Mouse (Mus musculus) neural tube, embryonic 14.5 days (tissue): ENCODE measurements around the gene Coro1c. TPM values are rescaled to one million over a fixed set of nuclear protein-coding genes. Genes with fewer than 3 reads are reported as not detected.

Source experiments
- ATAC-seq: fragments of 200-750 bp; cut with Nextera tagmentation; 2 replicates; pipeline ENCODE4 v1.8.0; 2017; ENCODE audit warnings: low read depth, mild to moderate bottlenecking, moderate TSS enrichment, moderate library complexity
- H3K27ac ChIP-seq: fragments of 300-500 bp; sonication (generic); 2 replicates; pipeline ENCODE4 v1.5.1; 2014; ENCODE audit warnings: low read depth, mild to moderate bottlenecking, control low read depth, low read length, moderate library complexity, mixed read lengths
- H3K27me3 ChIP-seq: fragments of 300-500 bp; sonication (generic); 2 replicates; pipeline ENCODE4 v1.6.1; 2014; ENCODE audit warnings: low read length; ENCODE audit not compliant: control insufficient read depth, insufficient read depth
- H3K36me3 ChIP-seq: fragments of 300-500 bp; sonication (generic); 2 replicates; pipeline ENCODE4 v1.6.1; 2014; ENCODE audit warnings: low read length, mixed read lengths; ENCODE audit not compliant: control insufficient read depth, insufficient read depth
- H3K4me1 ChIP-seq: fragments of 300-500 bp; sonication (generic); 2 replicates; pipeline ENCODE4 v1.6.1; 2014; ENCODE audit warnings: low read length; ENCODE audit not compliant: control insufficient read depth, insufficient read depth
- H3K4me2 ChIP-seq: fragments of 300-500 bp; sonication (generic); 2 replicates; pipeline ENCODE4 v1.6.1; 2014; ENCODE audit warnings: mild to moderate bottlenecking, low read depth, low read length, control low read depth
- H3K4me3 ChIP-seq: fragments of 300-500 bp; sonication (generic); 2 replicates; pipeline ENCODE4 v1.5.1; 2014; ENCODE audit warnings: low read depth, low read length, control low read depth, mixed read lengths
- H3K9ac ChIP-seq: fragments of 300-500 bp; sonication (generic); replicated peaks from 2 replicates; pipeline ENCODE4 v1.6.1; 2014; ENCODE audit warnings: low read depth, mild to moderate bottlenecking, control low read depth, low read length, mixed read lengths
- H3K9me3 ChIP-seq: fragments of 300-500 bp; sonication (generic); 2 replicates; pipeline ENCODE4 v1.6.1; 2016; ENCODE audit warnings: low read length; ENCODE audit not compliant: control insufficient read depth
- WGBS: fragments of 180-500 bp; shearing (Covaris S2); extraction: QIAGEN DNeasy Blood & Tissue Kit; methylation state at CpG from one replicate; pipeline ENCODE4 v1.1.7; 2014; 5-methylcytosine and 5-hydroxymethylcytosine counted together
- polyA plus RNA-seq: library from polyadenylated mRNA; unstranded; fragments of >200 nt; fragmentation: Nextera tagmentation; extraction: Ambion mirVana; gene quantifications from 2 replicates; pipeline ENCODE4 v1.2.1, GENCODE M21; 2014

Gene Coro1c
- polyA plus RNA-seq, 1 experiment from 2014 or later, result 148 TPM

DNA sequence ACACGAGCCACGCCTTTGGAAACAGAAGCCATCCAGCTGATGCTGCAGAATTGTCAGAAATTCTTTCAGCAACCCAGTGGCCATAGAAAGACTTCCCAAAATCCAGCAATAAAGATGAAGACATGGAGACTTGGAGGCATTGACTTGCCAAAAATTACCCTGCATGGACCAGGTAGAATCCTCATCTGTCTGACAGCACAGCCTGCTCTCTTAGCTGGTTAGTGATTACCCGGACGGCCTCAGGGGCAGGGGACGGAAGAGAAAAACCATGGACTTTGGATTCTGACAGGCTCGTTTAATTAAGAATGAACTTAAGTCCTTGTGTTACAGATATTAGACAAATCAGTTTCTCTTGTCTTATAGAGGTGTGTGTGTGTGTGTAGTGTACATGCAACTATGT, 2.1 kb upstream of the Coro1c start:
- WGBS, result 76% methylated on average over 6 of the region's 6 CpGs
- Histone ChIP-seq H3K27me3 (no peaks in the 10 kb centered on the region), H3K4me3 (no peak overlapping the region), H3K27ac (no peak overlapping the region), H3K9ac (no peak overlapping the region), H3K4me1 (peaks cover 17% of the 10 kb centered on the region), H3K36me3 (no peaks in the 10 kb centered on the region), H3K9me3 (no peaks in the 10 kb centered on the region), H3K4me2 (no peak overlapping the region)
- ATAC-seq, result no peak

DNA sequence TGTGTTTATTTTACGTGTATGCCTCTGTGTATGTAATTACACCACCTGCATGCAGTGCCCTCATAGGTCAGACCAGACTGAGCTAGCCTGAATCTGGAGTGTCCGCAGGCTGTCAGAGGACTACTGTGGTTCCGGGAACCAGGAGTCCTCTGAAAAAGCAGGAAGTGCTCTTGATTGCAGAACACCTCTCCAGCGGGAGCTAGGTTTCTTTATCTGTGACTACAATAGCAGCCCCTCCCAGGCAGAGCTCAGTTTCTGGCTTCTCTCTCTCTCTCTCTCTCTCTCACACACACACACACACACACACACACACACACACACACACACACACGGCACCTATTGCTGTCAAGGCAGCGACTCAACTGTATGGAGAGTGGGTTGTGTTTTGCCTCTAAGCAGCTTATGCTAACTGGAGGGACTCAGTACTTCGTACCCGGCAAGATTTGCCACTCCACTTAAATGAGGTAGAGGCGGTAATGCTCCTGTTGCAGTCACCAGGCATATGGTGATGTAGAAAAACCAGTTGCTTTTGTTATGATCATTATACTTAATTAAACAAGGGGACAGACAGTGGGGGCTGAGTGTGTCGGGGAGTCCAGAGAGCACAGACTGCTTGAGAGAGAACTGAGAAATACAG, 1.6 kb upstream of the Coro1c start:
- no peak overlapping the region for H3K4me3 ChIP-seq
- WGBS, result 47% methylated on average over 10 of the region's 10 CpGs
- H3K27me3 ChIP-seq, result no peaks in the 10 kb centered on the region
- ATAC-seq, result no peak
- H3K27ac ChIP-seq, result no peak overlapping the region
- no peak overlapping the region for H3K9ac ChIP-seq
- H3K4me2 ChIP-seq, result no peak overlapping the region
- peaks cover 22% of the 10 kb centered on the region for H3K4me1 ChIP-seq
- H3K9me3 ChIP-seq, result no peaks in the 10 kb centered on the region
- H3K36me3 ChIP-seq, result no peaks in the 10 kb centered on the region

DNA sequence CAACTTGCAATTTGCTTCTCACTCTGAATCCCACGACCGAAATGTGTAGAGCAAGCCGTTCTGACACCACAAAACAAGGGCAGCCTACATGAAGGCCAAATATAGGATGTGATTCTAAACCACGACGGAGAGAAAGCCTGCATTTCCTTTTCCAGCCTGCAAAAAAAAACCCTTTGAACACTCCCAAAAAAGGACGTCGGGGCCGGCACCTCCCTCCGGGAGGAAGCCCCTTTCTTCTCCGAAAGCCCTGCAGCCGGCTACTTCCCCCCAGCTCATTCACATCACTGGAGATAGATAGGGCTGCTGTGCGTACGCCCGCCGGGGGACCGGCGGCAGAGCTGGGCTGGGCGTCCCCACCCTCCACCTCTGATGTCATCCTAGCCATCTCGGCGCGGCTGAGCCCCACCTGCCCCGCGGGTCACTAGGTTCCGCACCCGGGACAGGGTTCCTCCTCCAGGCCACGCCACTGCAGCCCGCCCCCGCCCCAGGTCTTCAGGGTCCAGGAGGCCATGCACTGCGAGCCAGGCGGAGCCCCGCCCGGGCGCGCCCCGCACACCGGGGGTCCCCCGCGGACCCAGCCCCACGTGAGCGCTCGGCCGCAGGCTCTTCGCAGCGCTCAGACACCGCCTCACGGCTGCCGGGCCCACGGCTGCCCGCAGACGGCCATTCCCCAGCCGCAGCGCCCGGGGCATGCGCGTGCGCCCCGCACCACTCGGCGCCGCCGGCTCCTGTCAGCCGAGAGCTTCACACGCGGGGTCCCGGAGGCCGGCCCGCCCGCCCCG, 581 bp downstream of the Coro1c start:
- Histone ChIP-seq H3K9me3 (no peaks in the 10 kb centered on the region), H3K4me2 (peak overlapping the region; percentile 67), H3K27ac (peak overlapping the region; percentile 97), H3K36me3 (no peaks in the 10 kb centered on the region), H3K4me3 (peak overlapping the region; percentile 95), H3K27me3 (no peaks in the 10 kb centered on the region), H3K9ac (peak overlapping the region; percentile 96), H3K4me1 (peaks cover 32% of the 10 kb centered on the region)
- peak; percentile 74 for ATAC-seq
- under 1% methylated on average over 53 of the region's 69 CpGs for WGBS

DNA sequence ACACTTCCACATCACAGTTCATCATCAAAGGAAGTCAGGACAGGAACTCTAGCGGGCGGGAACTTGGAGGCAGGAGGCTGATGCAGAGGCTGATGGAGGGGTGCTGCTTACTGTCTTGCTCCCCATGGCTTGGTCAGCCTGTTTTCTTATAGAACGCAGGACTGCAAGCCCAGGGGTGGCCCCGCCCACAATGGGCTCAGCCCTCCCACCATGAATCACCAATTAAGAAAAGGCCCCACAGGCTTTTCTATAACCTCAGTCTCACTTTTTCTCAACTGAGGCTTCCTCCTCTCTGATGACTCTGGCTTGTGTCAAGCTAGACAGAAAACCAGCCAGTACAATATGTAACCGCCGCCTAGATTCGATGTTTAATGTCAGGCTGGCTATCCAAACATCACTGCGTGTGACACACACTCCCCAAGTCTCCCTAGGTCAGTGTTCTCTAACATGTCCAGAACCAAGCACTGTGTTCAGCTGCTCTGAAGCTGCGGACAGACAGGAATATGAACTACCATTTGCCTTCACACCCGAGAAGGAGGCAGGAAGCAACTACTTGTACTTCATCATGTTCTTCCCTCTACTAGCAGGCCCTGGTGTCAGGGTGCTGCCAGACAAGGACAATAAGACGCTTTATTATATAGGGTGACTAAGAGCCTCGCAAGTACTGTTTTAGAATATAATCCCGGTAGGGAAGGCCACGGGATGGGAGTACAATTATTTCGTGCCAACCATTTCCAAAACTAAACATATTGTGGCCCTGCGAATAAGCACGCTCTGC, 1.4 kb downstream of the Coro1c start:
- Histone ChIP-seq H3K27ac (peak overlapping the region; percentile 97), H3K4me3 (peak overlapping the region; percentile 95), H3K27me3 (no peaks in the 10 kb centered on the region), H3K4me2 (peak overlapping the region; percentile 67), H3K4me1 (peaks cover 39% of the 10 kb centered on the region), H3K9ac (peak overlapping the region; percentile 96), H3K9me3 (no peaks in the 10 kb centered on the region), H3K36me3 (no peaks in the 10 kb centered on the region)
- WGBS, result 9% methylated on average over 17 of the region's 17 CpGs
- no peak for ATAC-seq

DNA sequence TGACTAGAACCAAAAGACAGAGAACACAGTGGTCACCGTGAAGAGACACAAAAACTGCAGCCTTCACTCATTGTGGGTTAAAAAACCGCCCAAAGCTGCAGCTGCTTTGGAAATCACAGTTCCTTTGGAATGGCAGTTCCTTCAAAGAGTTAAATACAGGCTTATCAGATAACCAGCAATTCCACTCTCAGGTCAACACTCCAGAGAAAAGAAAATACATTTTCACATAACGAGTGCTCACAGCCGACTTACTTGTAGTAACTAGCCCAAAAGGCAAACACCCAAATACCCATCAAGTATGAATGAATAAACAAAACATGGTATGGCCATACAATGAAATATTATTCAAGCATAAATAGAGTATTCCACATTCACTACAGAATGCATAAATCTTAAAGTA, 3.6 kb downstream of the Coro1c start:
- WGBS, result 45% methylated on average over 4 of the region's 4 CpGs
- peaks cover 48% of the 10 kb centered on the region for H3K4me1 ChIP-seq

DNA sequence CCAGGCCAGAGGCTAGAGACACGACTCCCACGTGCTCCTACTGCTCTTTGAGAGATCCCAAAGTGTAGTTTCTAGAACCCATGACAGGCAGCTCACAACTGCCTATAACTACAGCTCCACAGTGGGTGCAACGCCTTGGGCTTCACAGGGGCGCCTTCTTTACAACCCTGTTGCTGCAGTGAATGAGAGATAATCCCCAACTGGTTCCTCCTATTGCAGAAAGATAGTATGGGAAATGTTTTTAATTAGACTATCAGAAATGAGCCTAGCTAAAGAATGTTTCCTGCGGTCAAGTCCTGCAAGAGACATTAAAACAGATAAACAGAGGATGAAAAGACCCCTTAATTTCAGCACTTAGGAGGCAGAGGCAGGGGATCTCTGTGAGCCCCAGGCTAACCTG, 5.6 kb downstream of the Coro1c start:
- H3K4me2 ChIP-seq, result no peak overlapping the region
- peaks cover 51% of the 10 kb centered on the region for H3K4me1 ChIP-seq
- no peak for ATAC-seq
- H3K27me3 ChIP-seq, result no peaks in the 10 kb centered on the region
- no peak overlapping the region for H3K4me3 ChIP-seq
- no peaks in the 10 kb centered on the region for H3K9me3 ChIP-seq
- H3K9ac ChIP-seq, result no peak overlapping the region
- 72% methylated on average over 5 of the region's 5 CpGs for WGBS
- no peaks in the 10 kb centered on the region for H3K36me3 ChIP-seq
- H3K27ac ChIP-seq, result no peak overlapping the region

More for the DNA sequence above, 3.6 kb downstream of the Coro1c start:
- Histone ChIP-seq H3K4me2 (no peak overlapping the region; the same call in 1 of the 2 replicates), H3K9me3 (no peaks in the 10 kb centered on the region), H3K27me3 (no peaks in the 10 kb centered on the region), H3K36me3 (no peaks in the 10 kb centered on the region), H3K4me3 (no peak overlapping the region), H3K27ac (no peak overlapping the region), H3K9ac (no peak overlapping the region)
- no peak for ATAC-seq

DNA sequence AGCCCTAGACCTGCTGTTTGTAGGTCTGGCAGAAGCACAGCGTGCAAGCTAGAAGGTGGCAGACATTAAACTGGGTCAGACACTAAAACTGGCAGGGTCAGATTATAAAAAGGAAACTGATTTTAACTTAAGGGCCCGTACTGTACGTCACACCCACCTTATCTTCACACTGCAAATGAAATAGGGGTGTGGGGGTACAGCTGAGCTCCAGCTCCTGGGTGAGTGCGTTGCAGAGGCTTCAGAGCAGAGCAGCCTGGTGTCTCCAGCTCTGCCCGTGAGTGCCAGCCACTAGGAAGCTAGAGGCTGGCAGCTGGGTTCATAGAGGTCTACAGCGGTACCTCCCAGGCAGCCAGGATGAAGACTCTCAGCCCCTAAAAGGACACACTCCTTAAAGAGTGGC, 6.5 kb downstream of the Coro1c start:
- Histone ChIP-seq H3K9me3 (no peaks in the 10 kb centered on the region), H3K36me3 (no peaks in the 10 kb centered on the region), H3K4me3 (no peak overlapping the region), H3K4me2 (no peak overlapping the region), H3K9ac (no peak overlapping the region), H3K4me1 (peaks cover 51% of the 10 kb centered on the region), H3K27me3 (no peaks in the 10 kb centered on the region), H3K27ac (no peak overlapping the region)
- WGBS, result 72% methylated on average over 6 of the region's 6 CpGs
- no peak for ATAC-seq

DNA sequence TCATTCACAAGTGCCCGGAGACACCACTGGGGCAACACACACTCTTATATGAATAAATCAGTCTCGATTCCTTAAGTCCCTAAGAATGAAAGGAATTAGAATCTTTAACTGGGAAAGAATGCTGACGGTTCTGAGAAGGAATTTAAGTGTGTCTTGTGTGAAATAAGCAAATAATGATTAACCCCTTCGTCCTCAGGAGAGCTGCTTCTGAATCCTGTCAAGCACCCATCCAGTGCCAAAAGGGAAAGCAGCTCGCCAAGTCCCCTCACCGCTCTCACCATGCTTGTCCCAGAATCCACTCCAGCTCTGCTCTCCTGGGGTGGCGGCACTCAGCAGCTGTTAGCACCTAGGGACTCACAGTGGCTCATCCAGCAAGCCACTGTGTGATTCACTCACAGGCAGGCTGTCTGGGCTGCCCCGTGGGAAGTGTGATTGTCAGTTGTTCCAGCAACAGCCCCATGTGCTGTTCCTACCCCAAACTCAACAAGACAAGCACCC, 7.4 kb downstream of the Coro1c start:
- H3K27me3 ChIP-seq, result no peaks in the 10 kb centered on the region
- no peak overlapping the region for H3K4me3 ChIP-seq
- no peak overlapping the region for H3K4me2 ChIP-seq
- H3K27ac ChIP-seq, result no peak overlapping the region
- WGBS, result 42% methylated on average over 8 of the region's 8 CpGs
- H3K4me1 ChIP-seq, result peaks cover 42% of the 10 kb centered on the region
- H3K9ac ChIP-seq, result no peak overlapping the region
- no peaks in the 10 kb centered on the region for H3K36me3 ChIP-seq
- ATAC-seq, result no peak
- no peaks in the 10 kb centered on the region for H3K9me3 ChIP-seq
